Mouse (Mus musculus): ENCODE results near the gene A530064D06Rik. TPM values are rescaled to one million over a fixed set of nuclear protein-coding genes. Genes with fewer than 3 reads are reported as not detected.

A530064D06Rik gene
- total RNA-seq (2023) = under 1 TPM in 1 of 2 experiments, not detected in 1; 0.61 TPM

GRCm38 (mm10) chr17:48167103-48167502 is at the start of gene A530064D06Rik:
Gene A530064D06Rik (minus strand): TSS chr17:48167275.

GRCm38 (mm10) chr17:48146120-48146519 is 21.0 kb downstream of the A530064D06Rik start, which contains the start of gene 9830107B12Rik:
Gene 9830107B12Rik (minus strand): TSS chr17:48146268.

Other genes starting within 250 kb of the A530064D06Rik start
- gene Foxp4, start 242.6 kb downstream of the A530064D06Rik start, total RNA-seq (2023) = 100 to 1,000 TPM in 1 of 2 experiments, 10 to 100 TPM in 1; 94.3 to 103 TPM
- gene 1700122O11Rik, start 129.0 kb downstream of the A530064D06Rik start, total RNA-seq (2023) = not detected
- not detected for gene 1700067P10Rik, start 78.0 kb downstream of the A530064D06Rik start, total RNA-seq (2023)
- gene 9830107B12Rik, start 21.0 kb downstream of the A530064D06Rik start, total RNA-seq (2023) = not detected
- gene Trem1, start 65.5 kb upstream of the A530064D06Rik start, total RNA-seq (2023) = 1 to 10 TPM; 1.6 to 3.7 TPM
- gene Trem3, start 80.5 kb upstream of the A530064D06Rik start, total RNA-seq (2023) = not detected
- gene Treml4, start 97.0 kb upstream of the A530064D06Rik start, total RNA-seq (2023) = 1 to 10 TPM; 2.0 to 2.4 TPM
- 100 to 1,000 TPM; 174 to 186 TPM for gene Treml2, start 132.2 kb upstream of the A530064D06Rik start, total RNA-seq (2023)
- gene B430306N03Rik, start 148.9 kb upstream of the A530064D06Rik start, total RNA-seq (2023) = 10 to 100 TPM; 11.2 to 11.3 TPM
- not detected for gene Trem2, start 179.1 kb upstream of the A530064D06Rik start, total RNA-seq (2023)
- gene Treml1, start 192.6 kb upstream of the A530064D06Rik start, total RNA-seq (2023) = not detected
- gene Nfya, start 242.6 kb upstream of the A530064D06Rik start, total RNA-seq (2023) = 100 to 1,000 TPM; 118 TPM
- 10 to 100 TPM; 50.5 to 59.6 TPM for gene Oard1, start 242.7 kb upstream of the A530064D06Rik start, total RNA-seq (2023)

All from B cell, adult 67 days (primary cell).